Mouse (Mus musculus) frontal cortex, adult 2 months (tissue): ENCODE results near the gene Ryk. TPM values are rescaled to one million over a fixed set of nuclear protein-coding genes. Genes with fewer than 3 reads are reported as not detected.

Experiments
- DNase-seq, 2 experiments: peaks; one replicate each; pipeline ENCODE4 v3.0.0; 2022; ENCODE audit warnings: low spot score in 1 of 2; ENCODE audit errors: extremely low spot score in 1 of 2
- polyA plus RNA-seq: library from polyadenylated mRNA; depleted of rRNA; stranded (reverse); fragments of >200 nt; gene quantifications from 2 replicates; pipeline ENCODE4 v1.2.3, GENCODE M21; 2012

Ryk gene
- polyA plus RNA-seq, 1 experiment, result 36.9 TPM

- DNase-seq, result no peak
Measured at GRCm38 (mm10) chr9:102857856-102858255, 23.1 kb downstream of the Ryk start.

- DNase-seq, result no peak
Measured at GRCm38 (mm10) chr9:102858283-102858682, 23.6 kb downstream of the Ryk start.

GRCm38 (mm10) chr9:102859399-102859798 lies 24.7 kb downstream of the Ryk start:
- no peak for DNase-seq

GRCm38 (mm10) chr9:102859963-102860362 lies 25.2 kb downstream of the Ryk start:
- DNase-seq, result no peak

GRCm38 (mm10) chr9:102860802-102861469 lies 26.2 kb downstream of the Ryk start:
- DNase-seq, result no peak

GRCm38 (mm10) chr9:102861789-102862188 lies 27.1 kb downstream of the Ryk start:
- DNase-seq, result no peak

- no peak for DNase-seq
Measured at GRCm38 (mm10) chr9:102862260-102862659, 27.5 kb downstream of the Ryk start.

GRCm38 (mm10) chr9:102863876-102864545 lies 29.3 kb downstream of the Ryk start:
- DNase-seq, result peak; percentile 87 to 91

DNA sequence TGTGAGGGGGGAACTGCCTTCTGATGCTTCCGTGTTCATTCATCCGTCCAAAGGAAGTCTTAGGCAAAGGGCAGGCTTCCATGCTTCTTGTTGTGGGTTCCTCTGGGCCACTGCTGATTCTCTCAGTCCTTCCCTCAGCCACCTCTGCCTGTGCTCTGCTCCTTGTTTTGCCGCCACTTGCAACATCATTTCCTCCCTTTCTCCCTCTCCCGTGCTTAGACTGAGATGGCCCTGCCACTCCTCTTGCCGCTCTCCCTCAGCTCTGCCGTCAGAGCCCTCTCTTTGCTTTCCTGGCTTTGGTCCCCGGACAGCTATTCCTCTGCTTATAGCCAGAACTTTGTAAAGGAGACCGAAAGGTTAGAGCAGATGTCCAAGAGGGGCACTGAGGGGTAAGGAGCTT lies 30.2 kb downstream of the Ryk start:
- DNase-seq, result no peak

GRCm38 (mm10) chr9:102865946-102866737 lies 31.4 kb downstream of the Ryk start:
- DNase-seq, result no peak

- DNase-seq, result peak; percentile 28 to 85
Measured at GRCm38 (mm10) chr9:102866893-102867292, 32.2 kb downstream of the Ryk start.

DNA sequence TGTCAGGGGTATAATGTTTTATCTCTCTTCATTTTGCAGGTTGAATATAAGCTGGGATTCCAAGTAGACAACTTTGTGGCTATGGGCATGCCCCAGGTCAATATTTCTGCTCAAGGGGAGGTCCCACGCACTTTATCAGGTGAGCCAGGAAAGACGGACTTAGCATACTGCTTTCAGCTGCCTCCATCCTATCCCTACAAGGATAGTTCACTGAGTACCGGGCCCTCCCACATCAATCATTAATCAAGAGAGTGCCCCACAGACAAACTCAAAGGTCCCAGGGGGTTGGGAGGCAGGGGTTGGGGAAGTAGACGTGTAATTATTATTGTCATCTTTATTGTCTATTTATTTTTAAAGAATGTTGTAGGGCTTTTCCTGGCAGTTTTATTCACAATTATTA lies 32.8 kb downstream of the Ryk start:
- no peak for DNase-seq

- DNase-seq, result no peak
Measured at GRCm38 (mm10) chr9:102868451-102868850, 33.7 kb downstream of the Ryk start.

DNA sequence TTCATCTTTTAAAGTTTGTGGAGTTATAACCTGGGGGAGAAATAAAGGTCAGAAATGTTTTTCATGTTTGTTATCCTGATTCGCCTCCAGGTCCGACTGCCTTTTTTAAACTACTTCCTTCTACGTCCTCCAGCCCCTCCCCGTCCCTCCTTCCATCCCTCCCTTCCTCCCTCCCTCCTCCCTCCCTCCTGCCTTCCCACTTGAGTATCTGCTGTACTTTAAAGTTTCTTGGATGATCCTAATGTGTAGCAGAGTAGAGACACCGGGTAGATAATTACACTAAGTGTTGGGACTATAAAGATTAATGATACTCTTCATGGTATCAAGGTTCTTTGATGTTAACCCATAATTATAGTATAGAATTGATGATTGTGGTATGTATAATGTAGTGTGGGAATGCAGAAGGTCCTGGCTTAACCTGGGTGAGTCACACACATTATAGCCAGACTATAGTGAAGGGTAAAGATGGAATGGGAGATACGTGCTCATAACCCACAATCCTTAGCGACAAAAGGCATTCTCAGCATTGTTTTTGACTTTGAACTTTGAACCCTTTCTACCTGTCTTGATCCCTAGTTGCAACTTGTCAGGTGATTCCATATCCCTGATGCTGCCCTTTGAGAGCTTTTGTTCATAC lies 41.5 kb downstream of the Ryk start:
- no peak for DNase-seq

DNA sequence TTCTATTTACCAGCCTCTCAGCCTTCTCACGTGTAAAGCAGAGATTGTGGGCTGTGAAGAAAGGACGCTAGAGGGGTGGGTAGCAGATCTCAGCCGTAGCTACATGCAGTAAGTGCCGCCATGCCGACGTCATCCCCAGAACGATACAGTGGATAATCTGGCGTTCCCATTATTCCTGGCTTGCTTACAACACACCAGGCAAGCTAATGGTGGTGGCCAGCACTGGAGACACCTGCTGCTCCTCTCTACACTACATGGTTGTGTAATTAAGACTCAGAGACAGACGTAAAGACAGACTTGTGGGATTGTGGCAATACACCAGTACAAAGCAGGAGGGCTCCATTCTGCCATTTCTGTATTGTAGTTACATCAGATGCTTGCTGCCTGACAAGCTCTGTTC lies 43.2 kb downstream of the Ryk start:
- DNase-seq, result no peak

DNA sequence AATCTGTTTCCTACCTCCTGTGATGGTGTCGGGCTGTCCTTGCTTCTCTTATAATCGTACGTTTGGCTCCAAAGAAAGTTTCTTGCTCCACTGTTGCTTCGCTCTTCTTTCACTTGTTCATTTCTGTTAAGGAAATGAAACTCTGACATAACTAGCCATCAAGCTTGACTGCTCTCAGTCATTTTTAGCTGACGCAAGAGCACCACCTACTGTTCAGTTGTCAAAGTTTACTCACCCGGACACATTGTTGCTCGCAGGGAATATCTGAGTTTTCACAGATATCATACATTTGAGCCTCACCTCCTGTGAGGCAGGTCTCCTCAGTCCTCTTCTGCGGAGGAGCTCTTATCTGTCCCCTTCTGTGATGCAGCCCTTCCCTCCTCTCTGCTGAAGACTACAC lies 44.8 kb downstream of the Ryk start:
- DNase-seq, result peak in 1 of 2 experiments; percentile 75

DNA sequence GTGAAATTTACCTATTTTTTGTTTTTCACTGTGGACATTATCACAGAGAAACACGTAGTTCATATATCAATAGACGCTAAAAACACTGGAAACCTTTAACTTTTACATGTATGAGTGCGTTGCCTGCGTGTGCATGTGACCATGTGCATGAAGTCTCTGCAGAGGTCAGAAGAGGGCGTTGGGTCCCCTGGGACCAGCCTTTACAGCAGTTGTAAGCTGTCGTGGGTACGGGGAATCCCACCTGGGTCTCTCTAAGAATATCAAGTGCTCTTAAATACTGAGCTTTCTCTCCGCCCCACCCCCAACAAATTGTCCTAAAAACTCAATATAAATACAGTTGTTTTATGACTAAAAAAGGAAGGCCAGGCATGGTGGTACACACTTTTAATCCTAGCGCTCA lies 50.0 kb downstream of the Ryk start:
- no peak for DNase-seq

DNA sequence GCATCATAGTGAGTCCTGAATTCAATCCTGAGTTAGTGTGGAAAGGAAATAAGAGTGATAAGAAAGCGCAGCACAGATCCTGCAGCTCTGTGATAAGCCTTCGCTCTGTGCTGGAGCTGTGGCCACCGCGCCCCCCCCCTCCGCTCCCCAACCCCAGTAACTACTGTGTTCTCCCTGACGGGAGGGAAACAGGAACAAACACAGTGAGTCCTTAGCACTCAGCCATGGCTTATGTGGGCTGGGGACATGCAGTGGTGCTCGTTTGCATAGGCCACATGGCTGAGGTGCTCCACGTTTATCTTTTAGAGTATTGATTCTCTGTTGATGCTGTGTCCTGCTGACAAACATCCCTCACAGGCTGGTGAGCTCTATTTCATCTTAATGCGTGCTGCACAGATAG lies 55.4 kb downstream of the Ryk start:
- DNase-seq, result no peak

DNA sequence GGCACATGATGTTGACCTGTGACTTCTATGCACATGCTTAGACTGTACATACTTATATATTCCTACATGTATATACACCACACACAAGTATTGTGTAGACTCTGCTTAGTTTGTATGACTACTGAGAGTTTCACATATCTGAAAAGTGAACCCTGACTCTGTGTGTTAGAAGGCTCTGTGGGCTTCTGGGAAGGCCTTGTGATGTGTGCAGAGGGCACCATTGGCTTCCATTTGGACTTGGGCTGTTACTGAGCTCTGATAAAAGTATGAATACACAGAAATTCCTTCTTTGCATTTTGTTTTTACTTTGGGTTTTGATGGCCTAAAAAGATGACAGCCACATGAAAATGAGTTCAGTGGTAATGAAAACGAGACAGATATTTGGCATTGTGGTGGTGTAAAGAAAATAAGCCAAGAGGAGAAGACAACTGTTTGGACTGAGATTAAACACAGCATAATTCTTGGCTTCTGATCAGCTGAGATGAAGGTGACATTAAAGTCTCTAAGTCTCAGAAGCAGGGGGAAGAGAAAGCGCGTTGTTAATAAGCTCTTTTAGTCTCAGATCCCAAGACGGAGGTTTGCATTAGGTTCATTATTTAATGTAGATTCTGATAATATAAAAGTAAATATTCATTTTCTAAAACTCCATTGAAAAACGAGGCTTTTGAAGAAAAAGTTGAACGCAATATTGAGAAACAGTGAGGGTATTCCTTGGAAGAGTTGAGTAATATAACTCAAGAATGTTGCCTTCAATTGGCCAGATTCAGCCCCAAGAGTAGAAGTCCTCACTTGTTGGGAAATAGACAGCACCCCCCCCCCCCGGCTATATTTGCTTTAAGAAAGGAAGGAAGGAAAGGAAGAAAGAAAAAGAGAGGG lies 58.0 kb downstream of the Ryk start:
- DNase-seq, result no peak

GRCm38 (mm10) chr9:102893356-102893870 lies 58.7 kb downstream of the Ryk start:
- DNase-seq, result no peak
